Mouse (Mus musculus) mouse embryonic stem cell (cell line): ENCODE results near the gene Mfap4.

Experiments
- in situ Hi-C, 2 experiments: fragments of 300-500 bp; cut with MboI; formaldehyde crosslinking; loops; 1 replicate in 1 of 2; 3 replicates in 1 of 2; pipeline ENCODE4 v1.14.3; 2019 to 2020; ENCODE audit warnings: low sequenced_read_pairs in 2 of 2, low pct_unique_long_range_greater_than_20kb in 1 of 2, mixed read lengths in 1 of 2; ENCODE audit not compliant: unreplicated experiment in 1 of 2

The Mfap4 gene

DNA sequence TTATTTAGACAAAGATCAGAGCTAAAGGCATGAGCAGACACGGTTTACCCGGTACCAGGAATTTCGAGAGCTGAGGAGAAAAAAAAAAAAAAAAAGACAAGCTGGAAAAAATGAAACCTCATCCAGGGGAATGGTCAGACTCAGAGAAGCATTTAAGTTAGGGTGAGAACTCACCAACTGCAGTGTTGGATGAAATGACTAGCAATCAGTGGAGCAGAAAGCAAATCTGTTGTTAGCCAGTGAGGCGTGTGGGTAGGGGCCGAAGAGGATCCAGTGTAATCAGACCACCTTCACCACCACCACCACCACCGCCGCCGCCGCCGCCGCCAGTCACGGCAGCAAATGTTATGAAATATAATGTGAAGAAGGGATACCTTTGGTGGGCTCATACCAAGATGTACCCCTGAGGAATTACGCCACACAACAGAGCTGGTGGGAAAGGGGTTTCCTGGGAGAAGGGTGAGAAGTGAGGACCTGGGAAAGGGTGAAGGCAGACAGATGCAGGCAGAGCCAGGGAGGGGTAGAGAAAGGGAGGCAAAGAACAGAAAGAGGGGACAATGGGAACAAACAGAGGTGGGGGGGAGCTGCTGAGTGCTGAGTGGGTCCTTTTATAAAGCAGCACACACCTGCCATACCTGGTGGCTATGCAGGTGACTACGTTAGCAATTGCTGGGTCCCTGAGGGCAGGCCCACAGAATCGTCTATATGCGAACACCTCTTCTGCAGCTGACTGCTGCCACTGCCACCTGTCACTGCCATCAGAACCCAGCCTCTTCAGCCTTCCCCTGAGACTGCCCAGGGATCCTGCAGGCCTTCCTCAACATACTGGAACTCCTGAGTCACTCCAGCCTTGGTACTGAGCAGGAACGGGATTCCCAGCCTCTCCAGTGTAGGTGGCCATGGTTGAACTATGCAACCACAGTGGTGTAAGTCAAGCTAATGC, 7.4 kb upstream of the Mfap4 start:
- in situ Hi-C loops, result no loop called here

DNA sequence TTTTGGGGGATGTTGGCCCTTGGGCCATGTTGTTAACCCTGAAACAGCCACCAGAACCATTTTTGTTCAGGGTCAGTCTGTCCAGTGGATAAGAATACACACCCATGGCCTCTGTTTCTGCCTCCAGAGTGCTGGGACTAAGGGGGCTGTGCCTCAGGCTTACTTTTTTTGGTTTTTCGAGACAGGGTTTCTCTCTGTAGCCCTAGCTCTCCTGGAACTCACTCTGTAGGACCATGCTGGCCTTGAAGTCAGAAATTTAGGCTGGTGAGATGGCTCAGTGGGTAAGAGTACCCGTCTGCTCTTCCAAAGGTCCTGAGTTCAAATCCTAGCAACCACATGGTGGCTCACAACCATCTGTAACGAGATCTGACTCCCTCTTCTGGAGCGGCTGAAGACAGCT, 6.4 kb upstream of the Mfap4 start:
- in situ Hi-C loops, result no loop called here

DNA sequence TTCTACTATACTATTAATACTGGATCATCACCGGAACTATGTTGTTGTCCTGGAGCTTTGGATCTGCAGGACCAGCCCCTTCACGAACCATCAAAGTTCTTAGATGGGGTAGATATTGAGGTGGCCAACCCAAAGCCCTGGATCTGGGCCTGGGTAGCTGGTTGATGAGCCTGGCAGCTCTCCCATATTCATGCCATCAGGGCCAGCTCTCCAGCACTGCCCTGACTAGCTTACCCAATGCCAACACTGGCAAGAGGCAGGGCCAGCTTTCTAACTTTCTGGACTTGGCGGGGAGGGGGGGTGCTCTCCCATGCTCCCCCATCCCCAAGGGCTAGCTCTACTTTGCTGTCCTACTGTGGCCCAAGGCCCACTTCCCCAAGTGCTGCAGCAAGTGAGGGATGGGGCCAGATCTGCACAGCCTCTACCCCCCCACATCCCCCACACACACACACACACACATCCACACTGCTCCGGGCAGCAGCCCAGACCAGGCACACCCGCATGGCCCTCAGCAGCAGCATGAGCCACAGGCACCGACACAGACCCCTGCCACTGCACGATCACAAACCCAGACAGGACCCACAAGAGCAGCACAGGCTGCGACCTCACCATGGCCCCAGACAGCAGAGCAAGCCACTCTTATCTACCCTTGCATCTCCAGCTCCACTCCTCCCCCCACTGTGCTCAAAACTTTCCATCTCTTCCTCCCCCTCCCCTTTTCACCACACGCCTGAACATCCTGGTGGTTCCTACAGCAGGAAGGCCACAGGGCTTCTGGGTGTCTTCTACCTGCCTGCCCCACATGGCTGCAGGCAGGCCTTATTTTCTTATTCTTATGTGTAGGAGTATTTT, 3.8 kb upstream of the Mfap4 start:
- in situ Hi-C loops, result no loop called here

DNA sequence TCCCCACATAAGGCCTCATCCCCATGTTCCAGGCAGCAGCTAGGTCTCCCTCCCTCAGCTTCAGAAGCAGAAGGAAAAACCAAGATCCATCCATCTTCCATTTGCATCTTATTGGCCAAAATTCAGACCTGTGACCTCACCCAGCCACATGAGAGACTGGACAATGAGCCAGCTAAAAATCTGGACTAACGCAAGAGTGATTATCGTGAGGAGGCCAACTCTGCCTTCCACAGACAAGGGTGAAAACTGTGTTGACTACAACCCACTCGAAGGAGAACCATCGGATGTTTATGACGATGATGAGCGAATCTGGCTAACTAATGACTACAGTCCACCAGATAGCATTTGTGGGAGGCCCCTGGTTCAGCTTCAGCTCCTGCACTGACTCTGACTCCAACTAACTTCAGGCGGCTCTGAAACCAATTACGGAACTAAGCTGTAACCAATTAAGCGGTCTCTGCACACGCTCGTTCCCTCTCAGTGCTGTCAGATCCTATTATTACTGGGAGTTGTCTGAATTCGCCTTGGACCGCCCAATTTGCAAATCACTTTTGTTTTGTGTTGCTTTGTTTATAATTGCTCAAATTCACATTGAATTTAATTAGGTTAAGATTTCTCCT, 1.9 kb upstream of the Mfap4 start:
- in situ Hi-C loops, result no loop called here

DNA sequence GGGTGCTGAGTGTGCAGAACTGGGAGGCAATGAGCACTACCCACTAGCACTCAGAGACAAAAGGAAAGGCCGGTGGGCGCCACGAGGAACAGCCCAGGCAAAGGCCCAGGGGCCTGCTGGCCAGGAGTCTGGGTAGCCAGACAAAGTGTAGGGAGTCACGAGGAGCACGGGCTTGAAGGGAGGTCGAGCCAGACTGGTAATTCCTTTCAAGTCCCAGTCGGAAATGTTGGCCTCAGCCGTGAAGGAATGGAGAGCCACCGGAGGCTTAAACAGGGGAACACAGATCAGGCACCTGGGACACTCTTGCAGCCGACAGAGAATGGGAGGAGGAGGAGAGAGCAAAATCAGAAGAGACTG, 997 bp upstream of the Mfap4 start:
- in situ Hi-C loops, result no loop called here

DNA sequence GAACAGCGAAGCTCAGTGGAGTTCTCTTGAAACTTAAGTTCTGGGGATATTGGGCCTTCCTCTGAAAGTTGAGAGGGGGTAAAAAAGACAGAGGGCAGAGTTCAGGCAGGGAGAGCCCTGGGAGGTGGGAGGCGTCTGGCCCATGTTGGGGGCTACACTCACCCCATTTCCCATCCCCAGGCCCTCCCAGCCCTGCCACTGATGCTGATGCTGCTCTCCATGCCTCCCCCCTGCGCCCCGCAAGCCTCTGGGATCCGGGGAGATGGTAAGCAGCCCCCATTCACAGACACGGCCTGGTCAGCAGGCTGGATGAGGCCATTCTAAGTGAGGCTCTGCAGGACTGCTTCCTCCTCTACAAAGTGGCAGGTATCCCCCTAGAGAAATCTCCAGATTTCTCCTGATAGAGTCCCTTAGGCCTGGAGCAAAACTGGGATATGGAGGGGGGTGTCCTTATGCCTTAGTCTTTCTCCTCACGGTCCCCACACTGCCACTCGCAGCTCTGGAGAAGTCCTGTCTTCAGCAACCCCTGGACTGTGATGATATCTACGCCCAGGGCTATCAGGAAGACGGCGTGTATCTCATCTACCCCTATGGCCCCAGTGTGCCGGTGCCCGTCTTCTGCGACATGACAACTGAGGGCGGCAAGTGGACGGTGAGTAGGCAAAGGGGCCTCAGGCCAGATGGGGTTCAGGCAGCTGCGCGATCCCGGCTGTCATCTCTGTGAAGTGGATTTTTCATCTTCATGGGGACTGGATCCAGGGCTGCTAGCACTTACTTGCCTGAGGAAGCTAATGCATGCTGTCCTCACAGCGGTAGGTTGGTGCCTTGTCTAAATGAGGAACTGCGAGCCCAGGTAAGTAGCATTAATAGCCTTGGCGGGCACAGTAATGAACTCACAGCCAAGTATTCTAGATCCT, 568 bp downstream of the Mfap4 start:
- in situ Hi-C loops, result no loop called here

DNA sequence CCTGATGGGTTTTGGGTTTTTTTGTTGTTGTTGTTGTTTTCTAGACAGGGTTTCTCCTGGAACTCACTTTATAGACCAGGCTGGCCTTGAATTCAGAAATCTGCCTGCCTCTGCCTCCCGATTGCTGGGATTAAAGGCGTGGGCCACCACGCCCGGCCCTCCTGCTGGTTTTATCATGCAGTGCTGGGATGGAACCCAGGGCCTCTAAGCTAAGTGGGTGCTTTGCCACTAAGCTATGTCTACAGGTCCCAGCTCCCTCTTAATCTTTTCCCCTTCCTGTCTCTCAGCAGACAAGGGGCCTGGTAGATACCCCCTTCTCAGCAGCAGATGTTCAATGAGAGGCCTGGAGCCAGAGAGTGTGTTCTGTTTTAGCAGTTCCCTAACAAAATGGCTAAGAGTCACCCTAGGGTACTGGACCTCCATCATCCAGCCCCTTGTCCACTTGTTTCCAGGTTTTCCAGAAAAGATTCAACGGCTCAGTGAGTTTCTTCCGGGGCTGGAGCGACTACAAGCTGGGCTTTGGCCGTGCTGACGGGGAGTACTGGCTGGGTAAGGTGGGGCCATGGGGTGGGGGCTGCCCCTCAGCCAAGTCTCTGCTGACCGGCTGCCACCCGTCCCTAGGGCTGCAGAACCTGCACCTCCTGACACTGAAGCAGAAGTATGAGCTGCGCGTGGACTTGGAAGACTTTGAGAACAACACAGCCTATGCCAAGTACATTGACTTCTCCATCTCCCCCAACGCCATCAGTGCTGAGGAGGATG, 1.4 kb downstream of the Mfap4 start:
- in situ Hi-C loops, result no loop called here

DNA sequence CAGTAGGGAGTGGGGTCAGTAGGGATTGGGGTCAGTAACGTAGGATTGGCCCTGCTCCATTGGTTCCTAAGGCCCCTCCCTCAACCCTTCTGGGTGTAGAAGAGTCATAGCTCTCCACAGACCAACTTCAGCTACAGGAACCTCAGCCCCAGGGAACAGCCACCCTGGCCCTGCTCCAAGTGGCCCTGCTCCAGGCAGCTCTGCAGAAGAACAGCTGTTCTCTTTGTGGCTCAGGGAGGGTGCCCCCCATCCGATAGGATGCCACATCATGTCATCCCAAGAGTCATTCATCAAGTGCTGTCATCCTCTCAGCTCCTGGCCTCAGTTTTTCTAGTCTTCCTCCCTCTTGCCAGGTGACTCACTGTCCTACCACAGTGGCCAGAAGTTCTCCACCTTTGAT, 2.2 kb downstream of the Mfap4 start:
- in situ Hi-C loops, result no loop called here

DNA sequence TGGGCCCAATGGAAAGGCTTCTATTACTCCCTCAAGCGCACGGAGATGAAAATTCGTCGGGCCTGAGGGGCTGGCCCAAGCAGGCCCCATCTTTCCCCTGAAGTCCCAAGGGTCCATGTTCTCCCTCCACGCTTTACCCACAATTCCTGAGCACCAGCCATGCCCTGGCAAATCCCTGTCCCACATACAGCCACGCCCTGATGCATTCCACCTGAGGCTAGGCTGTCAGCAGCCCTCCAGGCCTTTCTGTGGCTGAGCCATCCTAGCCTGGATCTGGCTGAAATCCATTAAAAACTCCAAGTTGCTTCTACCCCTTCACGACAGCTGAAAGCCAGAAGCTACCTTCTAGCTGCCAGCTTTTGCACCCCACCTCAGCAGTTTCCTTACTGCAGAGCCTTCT, 2.7 kb downstream of the Mfap4 start:
- in situ Hi-C loops, result no loop called here

DNA sequence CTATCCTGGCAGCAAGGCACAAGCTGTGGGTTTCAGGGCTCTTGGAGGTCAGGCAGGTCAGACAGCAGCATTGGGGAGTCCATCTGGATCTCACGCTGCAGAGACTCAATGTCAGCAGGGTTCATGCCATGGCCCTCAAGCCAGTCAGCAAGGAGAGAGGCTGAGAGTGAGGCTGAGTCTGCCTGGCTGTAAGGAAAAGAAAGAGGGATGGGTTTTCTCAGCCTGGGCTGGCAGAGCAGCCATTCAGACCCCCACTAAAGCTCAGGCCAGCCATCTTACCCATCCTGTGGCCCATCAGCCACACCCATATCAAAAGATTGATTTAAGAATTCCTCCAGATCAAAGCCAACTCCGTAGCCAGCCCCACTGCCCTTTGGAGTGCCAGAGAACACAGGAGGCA, 3.9 kb downstream of the Mfap4 start:
- in situ Hi-C loops, result no loop called here

DNA sequence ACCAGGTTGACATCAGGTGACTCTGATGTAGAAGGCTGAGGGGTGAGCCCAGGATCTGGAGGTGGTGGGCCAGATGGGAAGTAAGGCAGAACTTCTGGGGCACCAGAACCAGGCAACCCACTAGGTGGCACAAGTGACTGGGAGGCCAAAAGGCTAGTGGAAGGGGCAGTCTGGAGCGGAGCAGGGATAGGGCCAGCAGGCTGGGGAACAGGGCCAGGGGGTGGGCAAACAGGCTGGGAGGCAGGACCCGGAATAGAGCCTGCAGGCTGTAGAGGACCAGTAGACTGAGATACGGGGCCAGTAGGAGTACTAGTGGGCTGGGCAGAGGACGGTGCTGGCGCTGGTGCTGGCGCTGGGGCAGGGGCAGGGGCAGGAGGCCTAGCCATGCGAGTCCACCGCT, 4.6 kb downstream of the Mfap4 start:
- in situ Hi-C loops, result no loop called here

DNA sequence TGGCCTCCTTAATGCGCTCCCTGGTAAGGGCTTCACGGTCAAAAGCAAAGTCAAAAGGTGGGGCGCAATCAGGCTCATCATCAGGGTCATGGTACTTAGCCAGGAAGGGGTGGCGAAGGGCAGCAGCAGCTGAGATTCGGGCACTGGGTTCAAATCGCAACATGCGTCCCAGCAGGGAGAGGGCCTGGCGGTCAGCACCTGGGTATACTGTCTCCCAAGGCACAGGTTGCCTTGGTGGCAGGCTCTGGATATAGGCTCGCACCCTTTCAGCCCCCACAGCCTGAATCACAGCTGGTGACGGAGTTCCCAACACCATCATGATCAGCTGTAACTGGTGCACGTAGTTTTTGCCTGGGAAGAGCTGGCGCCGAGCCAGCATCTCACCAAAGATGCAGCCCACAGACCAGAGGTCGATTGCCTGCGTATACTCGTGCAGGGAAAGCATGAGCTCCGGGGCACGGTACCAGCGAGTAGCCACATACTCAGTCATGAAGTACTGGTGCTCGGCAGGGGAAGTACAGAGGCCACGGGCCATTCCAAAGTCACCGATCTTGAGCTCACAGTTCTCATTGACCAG, 5.8 kb downstream of the Mfap4 start:
- in situ Hi-C loops, result no loop called here

DNA sequence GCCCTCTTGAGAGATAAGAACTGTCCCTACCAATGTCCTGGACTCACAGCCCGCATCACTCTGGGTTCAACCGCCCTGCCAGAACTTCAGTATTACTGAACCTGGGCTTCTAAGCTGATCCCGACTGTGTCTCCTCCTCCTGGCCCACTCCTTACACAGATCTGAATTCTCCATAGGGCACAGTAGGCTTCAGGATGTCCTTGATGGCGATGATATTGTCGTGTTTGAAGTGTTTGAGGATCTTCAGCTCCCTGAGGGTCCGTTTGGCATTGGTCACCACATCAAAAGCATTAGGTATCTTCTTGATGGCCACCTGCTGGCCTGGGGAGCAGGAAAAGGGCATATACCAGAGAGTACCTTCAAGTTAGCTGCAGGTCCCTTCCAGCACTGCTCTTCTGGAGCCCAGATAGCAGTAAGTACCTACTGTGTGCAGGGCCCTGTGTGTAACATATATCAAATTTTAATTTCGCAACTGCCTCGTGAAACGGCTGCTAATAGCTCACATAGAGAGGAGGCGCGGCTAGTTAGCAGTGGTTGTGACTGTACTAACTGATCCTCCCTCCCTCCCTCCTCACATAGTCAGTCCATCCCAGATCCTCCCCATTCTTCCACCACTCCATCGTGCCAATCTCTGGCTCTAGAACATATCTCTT, 7.6 kb downstream of the Mfap4 start:
- in situ Hi-C loops, result no loop called here

DNA sequence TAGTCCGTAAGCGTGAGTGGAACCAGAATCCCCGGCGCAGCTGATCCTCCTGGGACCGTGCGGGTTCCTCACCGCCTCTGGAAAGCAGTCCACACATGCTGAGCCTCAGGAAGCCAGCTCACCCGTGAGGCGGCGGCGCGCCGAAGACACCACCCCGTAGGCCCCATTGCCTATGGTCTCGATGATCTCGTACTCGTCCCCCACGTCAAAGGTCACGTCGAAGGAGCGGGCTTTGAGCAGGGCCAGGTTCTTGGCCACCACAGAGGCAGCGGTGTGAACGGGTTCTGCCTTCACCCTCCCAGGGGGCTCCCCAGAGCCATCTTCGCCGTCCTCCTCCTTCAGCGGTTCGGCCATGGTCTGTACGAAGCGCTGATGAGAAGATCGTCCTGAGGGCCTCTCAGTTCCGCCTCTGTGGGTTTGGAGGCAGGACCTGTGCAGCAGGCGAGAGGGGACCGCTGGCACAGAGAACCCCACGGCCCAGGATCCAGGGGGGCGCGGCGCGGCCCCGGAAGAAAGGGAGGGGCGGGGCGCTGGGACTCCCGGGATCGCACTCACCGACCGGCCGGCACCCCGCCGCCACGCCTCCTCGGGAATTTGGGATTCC, 8.4 kb downstream of the Mfap4 start:
- in situ Hi-C loops, result no loop called here

DNA sequence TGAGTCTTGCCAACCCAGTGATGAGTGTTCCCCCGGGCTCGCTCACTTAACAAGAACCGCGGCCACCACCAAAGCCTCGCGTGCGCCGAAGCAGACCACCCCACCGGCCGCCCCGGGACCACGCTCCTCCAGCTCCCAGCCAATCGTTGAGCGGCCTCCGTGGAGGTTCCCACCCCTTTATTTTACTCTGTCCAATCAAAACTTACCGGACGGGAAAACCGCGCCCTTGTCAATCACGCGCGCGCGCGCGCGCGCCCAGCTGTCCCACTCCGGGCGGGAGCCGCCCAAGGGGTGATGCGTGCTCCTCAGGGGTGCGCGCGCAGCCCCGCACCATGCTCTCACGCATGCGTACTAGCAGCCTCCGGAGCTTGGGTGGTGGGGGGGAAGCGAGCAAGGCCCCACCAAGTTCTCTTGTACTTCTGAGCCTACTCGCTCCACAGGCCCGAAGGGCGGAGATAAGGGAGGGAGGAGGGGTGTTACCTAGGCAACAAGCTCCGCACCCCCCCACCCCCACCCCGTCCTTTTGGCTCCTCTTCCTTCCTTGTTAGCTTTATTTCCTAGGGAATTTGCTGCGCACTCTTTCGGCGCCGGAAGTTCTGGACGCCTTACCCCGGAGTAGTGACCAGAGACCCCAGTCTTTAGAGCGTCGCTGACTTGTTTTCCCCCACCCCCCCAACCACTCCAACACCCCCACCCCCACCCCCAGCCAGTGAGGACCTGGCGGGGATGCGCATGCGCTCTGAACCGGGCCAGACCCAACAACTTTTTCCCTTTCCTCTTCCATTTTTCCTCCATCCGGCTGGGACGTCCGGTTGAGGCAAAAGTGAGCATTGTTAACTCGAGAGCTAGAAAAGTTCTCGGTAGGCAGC, 9.1 kb downstream of the Mfap4 start, which contains the start of gene Mapk7:
Gene Mapk7, minus strand, starts transcription at position 278 of the 869 bp plus-strand sequence.
- in situ Hi-C loops, result no loop called here

DNA sequence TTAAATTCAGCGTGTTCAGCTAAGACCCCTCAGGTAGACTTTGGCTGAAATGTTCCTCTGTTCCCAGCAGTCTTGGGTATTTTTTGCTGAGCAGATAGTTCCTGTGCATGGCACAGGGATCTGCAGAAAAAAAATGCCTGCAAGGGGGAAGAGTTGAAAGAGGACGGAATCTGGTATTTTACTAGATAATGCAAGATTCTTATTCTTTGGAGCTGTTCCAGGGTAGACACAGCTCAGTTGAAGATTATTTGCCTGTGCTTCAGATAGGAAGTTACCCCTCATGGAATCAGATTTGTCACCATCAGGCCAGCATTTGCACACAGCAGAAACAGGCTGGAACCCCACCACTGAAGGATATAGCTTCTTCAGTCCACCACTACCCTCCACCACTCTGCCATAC, 10.3 kb downstream of the Mfap4 start:
- in situ Hi-C loops, result no loop called here
